Mouse (Mus musculus) myocyte (in vitro differentiated cells): ENCODE measurements at regions not wholly inside any gene's neighbourhood (a gene's known extent, or its start where the extent isn't known, plus 50 kb on each side); places are given as distances from the start of the nearest gene placed in this dataset.

Experiments used
- H3K27me3 ChIP-seq: one replicate; pipeline ENCODE4 v1.6.1; 2011; ENCODE audit not compliant: control insufficient read depth, insufficient read depth, insufficient read length
- H3K36me3 ChIP-seq: one replicate; pipeline ENCODE4 v1.6.1; 2011; ENCODE audit not compliant: control insufficient read depth, insufficient read depth
- H3K4me2 ChIP-seq: one replicate; pipeline ENCODE4 v1.6.1; 2011; ENCODE audit warnings: low read depth, control low read depth
- H3K4me3 ChIP-seq: one replicate; pipeline ENCODE4 v1.5.1; 2011; ENCODE audit warnings: mild to moderate bottlenecking, control low read depth, moderate library complexity
- H3K79me2 ChIP-seq: one replicate; pipeline ENCODE4 v1.6.1; 2011; ENCODE audit not compliant: control insufficient read depth, insufficient read depth
- H3ac ChIP-seq: one replicate; pipeline ENCODE4 v1.6.1; 2011; ENCODE audit not compliant: control insufficient read depth, insufficient read length
- CEBPB ChIP-seq: IDR thresholded peaks from 2 replicates; pipeline ENCODE4 v1.6.1; 2011; ENCODE audit warnings: mild to moderate bottlenecking, moderate library complexity; ENCODE audit not compliant: poor library complexity, insufficient read depth, severe bottlenecking
- E2F4 ChIP-seq: IDR thresholded peaks from one replicate; pipeline ENCODE4 v1.6.1; 2011; ENCODE audit warnings: mild to moderate bottlenecking, control low read depth, moderate library complexity; ENCODE audit not compliant: insufficient read depth
- MAX ChIP-seq: IDR thresholded peaks from one replicate; pipeline ENCODE4 v1.6.1; 2011; ENCODE audit warnings: low read depth, mild to moderate bottlenecking, control low read depth
- MYOD1 ChIP-seq, 3 experiments: IDR thresholded peaks; one replicate each; pipeline ENCODE4 v1.6.1; 2011; ENCODE audit warnings: control low read depth in 2 of 3, low read depth in 2 of 3, mild to moderate bottlenecking in 2 of 3, moderate library complexity in 1 of 3; ENCODE audit not compliant: insufficient read length in 2 of 3, control insufficient read depth in 1 of 3
- MYOG ChIP-seq, 3 experiments: IDR thresholded peaks; one replicate each; pipeline ENCODE4 v1.6.1; 2011; ENCODE audit warnings: control low read depth in 2 of 3, low read depth in 2 of 3, mild to moderate bottlenecking in 2 of 3; ENCODE audit not compliant: insufficient read length in 2 of 3, control insufficient read depth in 1 of 3, insufficient read depth in 1 of 3
- POLR2A ChIP-seq: IDR thresholded peaks from one replicate; pipeline ENCODE4 v1.6.1; 2011; ENCODE audit warnings: low read depth, mild to moderate bottlenecking, control low read depth, moderate library complexity; ENCODE audit not compliant: insufficient read length
- POLR2AphosphoS2 ChIP-seq: IDR thresholded peaks from one replicate; pipeline ENCODE4 v1.6.1; 2011; ENCODE audit warnings: low read depth, control low read depth; ENCODE audit not compliant: insufficient read length
- REST ChIP-seq: IDR thresholded peaks from one replicate; pipeline ENCODE4 v1.6.1; 2011; ENCODE audit warnings: mild to moderate bottlenecking, control low read depth, moderate library complexity; ENCODE audit not compliant: insufficient read depth, insufficient read length
- SRF ChIP-seq: IDR thresholded peaks from one replicate; pipeline ENCODE4 v1.6.1; 2011; ENCODE audit warnings: low read depth; ENCODE audit not compliant: control insufficient read depth, insufficient read length
- TCF12 ChIP-seq: IDR thresholded peaks from one replicate; pipeline ENCODE4 v1.6.1; 2011; ENCODE audit warnings: mild to moderate bottlenecking, control low read depth; ENCODE audit not compliant: poor library complexity, insufficient read depth, severe bottlenecking
- TCF3 ChIP-seq: IDR thresholded peaks from one replicate; pipeline ENCODE4 v1.6.1; 2011; ENCODE audit warnings: low read depth, control low read depth; ENCODE audit not compliant: insufficient read length
- USF1 ChIP-seq: IDR thresholded peaks from one replicate; pipeline ENCODE4 v1.6.1; 2011; ENCODE audit warnings: low read depth, mild to moderate bottlenecking, control low read depth, moderate library complexity

GRCm38 (mm10) chr17:79447170-79447569 is 92.3 kb upstream of the Cdc42ep3 start:
- Histone ChIP-seq H3K4me3 (no peak overlapping the region), H3K36me3 (no peaks in the 10 kb centered on the region), H3K4me2 (no peak overlapping the region), H3ac (no peak overlapping the region), H3K79me2 (no peaks in the 10 kb centered on the region), H3K27me3 (no peaks in the 10 kb centered on the region)
- TF ChIP-seq TCF12: no peak
- TF ChIP-seq E2F4: no peak
- no peak for TF ChIP-seq CEBPB
- TF ChIP-seq MAX: no peak
- TF ChIP-seq POLR2AphosphoS2: no peak
- no peak for TF ChIP-seq REST
- no peak for TF ChIP-seq USF1
- no peak for TF ChIP-seq SRF
- no peak for TF ChIP-seq MYOG (IDR thresholded peaks at IDR 0.05; ENCODE audit: control insufficient read depth in 1 of 3, insufficient read depth in 1 of 3, insufficient read length in 2 of 3, low read depth in 2 of 3)

GRCm38 (mm10) chr17:79451141-79451860 is 96.4 kb upstream of the Cdc42ep3 start:
- TF ChIP-seq MAX (no peak), TCF3 (no peak), POLR2A (no peak), SRF (no peak), TCF12 (no peak), E2F4 (no peak), POLR2AphosphoS2 (no peak), USF1 (no peak), MYOG (IDR thresholded peaks at IDR 0.05; ENCODE audit: control insufficient read depth in 1 of 3, insufficient read depth in 1 of 3, insufficient read length in 2 of 3, low read depth in 2 of 3) (no peak)
- Histone ChIP-seq H3K4me3 (no peak overlapping the region), H3K36me3 (no peaks in the 10 kb centered on the region), H3K79me2 (no peaks in the 10 kb centered on the region), H3ac (no peak overlapping the region), H3K4me2 (peak overlapping the region; percentile 21), H3K27me3 (no peaks in the 10 kb centered on the region)

- TF ChIP-seq MYOG (IDR thresholded peaks at IDR 0.05; ENCODE audit: control insufficient read depth in 1 of 3, insufficient read depth in 1 of 3, insufficient read length in 2 of 3, low read depth in 2 of 3): no peak
- no peak for TF ChIP-seq CEBPB
- TF ChIP-seq MAX: no peak
- TF ChIP-seq USF1: no peak
- no peak for TF ChIP-seq POLR2A
- no peak for TF ChIP-seq REST
- no peak for TF ChIP-seq TCF3
- no peak for TF ChIP-seq E2F4
- Histone ChIP-seq H3ac (no peak overlapping the region), H3K4me3 (no peak overlapping the region), H3K36me3 (no peaks in the 10 kb centered on the region), H3K4me2 (no peak overlapping the region), H3K79me2 (no peaks in the 10 kb centered on the region), H3K27me3 (no peaks in the 10 kb centered on the region)
Measured at GRCm38 (mm10) chr17:79453825-79454224, 98.9 kb upstream of the Cdc42ep3 start.

GRCm38 (mm10) chr17:79454526-79454925 is 99.6 kb upstream of the Cdc42ep3 start:
- Histone ChIP-seq H3K27me3 (no peaks in the 10 kb centered on the region), H3ac (no peak overlapping the region), H3K36me3 (no peaks in the 10 kb centered on the region), H3K4me2 (no peak overlapping the region), H3K4me3 (no peak overlapping the region), H3K79me2 (no peaks in the 10 kb centered on the region)
- peak in 1 of 3 experiments; percentile 1 for TF ChIP-seq MYOD1 (IDR thresholded peaks at IDR 0.05; ENCODE audit: control insufficient read depth in 1 of 3, insufficient read length in 2 of 3, low read depth in 2 of 3)
- no peak for TF ChIP-seq CEBPB

- TF ChIP-seq MYOG (IDR thresholded peaks at IDR 0.05; ENCODE audit: control insufficient read depth in 1 of 3, insufficient read depth in 1 of 3, insufficient read length in 2 of 3, low read depth in 2 of 3) (no peak), REST (no peak), SRF (no peak), TCF12 (no peak), USF1 (no peak), POLR2A (no peak), MYOD1 (IDR thresholded peaks at IDR 0.05; ENCODE audit: control insufficient read depth in 1 of 3, insufficient read length in 2 of 3, low read depth in 2 of 3) (no peak), TCF3 (no peak), E2F4 (no peak), MAX (no peak), POLR2AphosphoS2 (no peak), CEBPB (no peak)
- Histone ChIP-seq H3K4me2 (no peak overlapping the region), H3K79me2 (no peaks in the 10 kb centered on the region), H3K4me3 (no peak overlapping the region), H3ac (no peak overlapping the region), H3K36me3 (no peaks in the 10 kb centered on the region), H3K27me3 (no peaks in the 10 kb centered on the region)
Measured at GRCm38 (mm10) chr17:79455229-79455628, 100.3 kb upstream of the Cdc42ep3 start.
